Mouse (Mus musculus) olfactory bulb, adult 2 months (tissue): ENCODE results near the gene Pemt.

Experiments
- CTCF ChIP-seq: fragments of 200-500 bp; IDR thresholded peaks from 2 replicates; pipeline ENCODE4 v1.5.1; 2012; ENCODE audit warnings: low read depth, mild to moderate bottlenecking, low read length, moderate library complexity; ENCODE audit not compliant: insufficient read depth
- POLR2A ChIP-seq: fragments of 200-500 bp; IDR thresholded peaks from 2 replicates; pipeline ENCODE4 v1.6.1; 2012; ENCODE audit warnings: mild to moderate bottlenecking, low read depth, low read length, moderate library complexity; ENCODE audit not compliant: insufficient read depth

- TF ChIP-seq CTCF (no peak), POLR2A (no peak)
Observed at GRCm38 (mm10) chr11:60073936-60074502, 27.7 kb upstream of the Pemt start.
